Mouse (Mus musculus) MEL (cell line): ENCODE results near the gene Keap1. TPM values are rescaled to one million over a fixed set of nuclear protein-coding genes. Genes with fewer than 3 reads are reported as not detected.
A peak's percentile ranks its signal among the peaks of the same experiment; 100 is the strongest.

Experiments used
- DNase-seq: peaks from one replicate; pipeline ENCODE4 v3.0.0; 2011; ENCODE audit warnings: low read depth, low spot score
- H3K27ac ChIP-seq: 2 replicates; pipeline ENCODE4 v1.5.1; 2012; ENCODE audit warnings: low read depth, mild to moderate bottlenecking, control low read depth, low read length, moderate library complexity; ENCODE audit not compliant: control insufficient read depth
- H3K27me3 ChIP-seq, 2 experiments: fragments of 150-350 bp in 1 of 2; sonication (generic) in 1 of 2; 2 replicates each; pipeline ENCODE4 v1.6.1; 2012; ENCODE audit warnings: low read length in 2 of 2, mild to moderate bottlenecking in 2 of 2, improper control_type of control experiment in 1 of 2, moderate library complexity in 1 of 2; ENCODE audit not compliant: insufficient read depth in 2 of 2, control insufficient read depth in 1 of 2
- H3K36me3 ChIP-seq, 2 experiments: 2 replicates each; pipeline ENCODE4 v1.6.1; 2012 to 2014; ENCODE audit warnings: low read length in 2 of 2, improper control_type of control experiment in 1 of 2, inconsistent platforms in 1 of 2, mild to moderate bottlenecking in 1 of 2; ENCODE audit not compliant: insufficient read depth in 2 of 2, control insufficient read depth in 1 of 2
- H3K4me1 ChIP-seq, 2 experiments: fragments of 150-350 bp in 1 of 2; sonication (generic) in 1 of 2; 2 replicates each; pipeline ENCODE4 v1.6.1; 2012; ENCODE audit warnings: low read length in 2 of 2, improper control_type of control experiment in 1 of 2, mild to moderate bottlenecking in 1 of 2; ENCODE audit not compliant: insufficient read depth in 2 of 2, control insufficient read depth in 1 of 2
- H3K4me3 ChIP-seq, 2 experiments: fragments of 150-350 bp in 1 of 2; sonication (generic) in 1 of 2; 2 replicates each; pipeline ENCODE4 v1.5.1; 2012; ENCODE audit warnings: low read depth in 2 of 2, low read length in 2 of 2, mild to moderate bottlenecking in 2 of 2, moderate library complexity in 2 of 2, control low read depth in 1 of 2, improper control_type of control experiment in 1 of 2; ENCODE audit not compliant: control insufficient read depth in 1 of 2, insufficient read depth in 1 of 2
- H3K79me2 ChIP-seq: 2 replicates; pipeline ENCODE4 v1.6.1; 2012; ENCODE audit warnings: mild to moderate bottlenecking, low read length, moderate library complexity; ENCODE audit not compliant: control insufficient read depth, poor library complexity, insufficient read depth
- H3K9ac ChIP-seq: 2 replicates; pipeline ENCODE4 v1.6.1; 2012; ENCODE audit warnings: low read depth, mild to moderate bottlenecking, control low read depth, low read length, moderate library complexity; ENCODE audit not compliant: control insufficient read depth, poor library complexity, severe bottlenecking
- H3K9me3 ChIP-seq: fragments of 150-350 bp; sonication (generic); replicated peaks from 2 replicates; pipeline ENCODE4 v1.6.1; 2012; ENCODE audit warnings: mild to moderate bottlenecking, low read length, improper control_type of control experiment, moderate library complexity; ENCODE audit not compliant: insufficient read depth
- E2F4 ChIP-seq: IDR thresholded peaks from 2 replicates; pipeline ENCODE4 v1.6.1; 2011; ENCODE audit warnings: low read depth, low read length, improper control_type of control experiment, borderline replicate concordance
- ELF1 ChIP-seq: IDR thresholded peaks from 2 replicates; pipeline ENCODE4 v1.6.1; 2014; ENCODE audit warnings: low read depth, mild to moderate bottlenecking, inconsistent platforms, low read length, improper control_type of control experiment, moderate library complexity
- EP300 ChIP-seq, 2 experiments: IDR thresholded peaks; 2 replicates each; pipeline ENCODE4 v1.6.1; 2011; ENCODE audit warnings: improper control_type of control experiment in 2 of 2, low read length in 2 of 2, low read depth in 1 of 2, mild to moderate bottlenecking in 1 of 2
- MAFK ChIP-seq: IDR thresholded peaks from 2 replicates; pipeline ENCODE4 v1.6.1; 2011; ENCODE audit warnings: low read depth, mild to moderate bottlenecking, low read length, improper control_type of control experiment, borderline replicate concordance
- MAX ChIP-seq: IDR thresholded peaks from 2 replicates; pipeline ENCODE4 v1.6.1; 2011; ENCODE audit warnings: low read length, improper control_type of control experiment
- MEF2A ChIP-seq: IDR thresholded peaks from 2 replicates; pipeline ENCODE4 v1.6.1; 2014; ENCODE audit warnings: low read depth, mild to moderate bottlenecking, inconsistent platforms, low read length, improper control_type of control experiment; ENCODE audit not compliant: poor library complexity, insufficient replicate concordance, severe bottlenecking; ENCODE audit errors: extremely low read depth
- MXI1 ChIP-seq: IDR thresholded peaks from 2 replicates; pipeline ENCODE4 v1.6.1; 2011; ENCODE audit warnings: mild to moderate bottlenecking, low read depth, low read length, improper control_type of control experiment
- MYC ChIP-seq: IDR thresholded peaks from 2 replicates; pipeline ENCODE4 v1.6.1; 2011; ENCODE audit warnings: low read depth, mild to moderate bottlenecking, low read length, improper control_type of control experiment, moderate library complexity
- NELFE ChIP-seq: IDR thresholded peaks from 2 replicates; pipeline ENCODE4 v1.6.1; 2011; ENCODE audit warnings: low read depth, low read length, improper control_type of control experiment
- POLR2A ChIP-seq, 2 experiments: IDR thresholded peaks; 2 replicates each; pipeline ENCODE4 v1.6.1; 2011 to 2012; ENCODE audit warnings: low read length in 2 of 2, mild to moderate bottlenecking in 2 of 2, control low read depth in 1 of 2, improper control_type of control experiment in 1 of 2, low read depth in 1 of 2, moderate library complexity in 1 of 2; ENCODE audit not compliant: control insufficient read depth in 1 of 2, insufficient read depth in 1 of 2, poor library complexity in 1 of 2
- POLR2AphosphoS5 ChIP-seq: IDR thresholded peaks from 2 replicates; pipeline ENCODE4 v1.6.1; 2012; ENCODE audit warnings: low read depth, borderline replicate concordance, mild to moderate bottlenecking, inconsistent platforms, low read length, moderate library complexity, mixed read lengths
- SIN3A ChIP-seq: IDR thresholded peaks from 2 replicates; pipeline ENCODE4 v1.6.1; 2012; ENCODE audit warnings: low read length, improper control_type of control experiment, inconsistent platforms
- TCF12 ChIP-seq: IDR thresholded peaks from 2 replicates; pipeline ENCODE4 v1.6.1; 2014; ENCODE audit warnings: low read depth, mild to moderate bottlenecking, inconsistent platforms, low read length, improper control_type of control experiment, moderate library complexity
- UBTF ChIP-seq: IDR thresholded peaks from 2 replicates; pipeline ENCODE4 v1.6.1; 2012; ENCODE audit warnings: low read depth, mild to moderate bottlenecking, inconsistent platforms, low read length, improper control_type of control experiment, moderate library complexity, borderline replicate concordance; ENCODE audit not compliant: insufficient read depth
- USF1 ChIP-seq: IDR thresholded peaks from 2 replicates; pipeline ENCODE4 v1.6.1; 2014; ENCODE audit warnings: low read depth, mild to moderate bottlenecking, inconsistent platforms, low read length, improper control_type of control experiment, moderate library complexity
- polyA plus RNA-seq, 2 experiments: library from polyadenylated mRNA; stranded (reverse) in 1 of 2; unstranded in 1 of 2; fragments of >175 nt in 1 of 2; fragments of >200 nt in 1 of 2; gene quantifications; 2 replicates each; pipeline versions ENCODE4 v1.2.1 to v1.2.4; 2012; ENCODE audit warnings: low replicate concordance in 2 of 2, low read depth in 1 of 2; ENCODE audit not compliant: insufficient read length in 2 of 2, insufficient read depth in 1 of 2, missing spikeins in 1 of 2
- total RNA-seq: library from RNA; depleted of rRNA; stranded (reverse); fragments of 300-350 nt; gene quantifications from 2 replicates; pipeline ENCODE4 v1.2.3, GENCODE M21; 2012

The Keap1 gene
- total and polyA plus RNA-seq, 3 experiments = 67.5 to 174 (median 171) TPM

- TF ChIP-seq POLR2AphosphoS5 (no peak), MAFK (no peak)
Observed at GRCm38 (mm10) chr9:21250509-21250908, 11.3 kb upstream of the Keap1 start (continued).

- peaks cover 12 to 17% of the 10 kb centered on the region in 2 experiments for H3K4me1 ChIP-seq
- H3K27ac ChIP-seq = no peak overlapping the region
- 0 out of 2 replicates have a peak, but pooled peaks have one; percentile 3 for TF ChIP-seq USF1
- TF ChIP-seq TCF12 = peak; percentile 41; the same call in 1 of the 2 replicates
- no peak for TF ChIP-seq POLR2AphosphoS5
- peak; percentile 35 to 56; a peak in 2 of 4 replicates for TF ChIP-seq EP300 (IDR thresholded peaks at IDR 0.05; ENCODE audit: low read depth in 1 of 2, low read length in 2 of 2)
- TF ChIP-seq NELFE = peak; percentile 4; the same call in 1 of the 2 replicates
- TF ChIP-seq E2F4 = no peak
- 0 out of 2 replicates have a peak, but pooled peaks have one; percentile 13 for TF ChIP-seq MYC
- peak; percentile 74 for TF ChIP-seq MAX
- peak; percentile 9; the same call in 1 of the 2 replicates for TF ChIP-seq ELF1
- peak; percentile 41; the same call in 1 of the 2 replicates for TF ChIP-seq MEF2A
- peak; percentile 92 for TF ChIP-seq MXI1
- TF ChIP-seq UBTF = no peak
- peak; percentile 47; the same call in 1 of the 2 replicates for TF ChIP-seq SIN3A
- TF ChIP-seq POLR2A (IDR thresholded peaks at IDR 0.05; ENCODE audit: control insufficient read depth in 1 of 2, insufficient read depth in 1 of 2, low read depth in 1 of 2, low read length in 2 of 2, poor library complexity in 1 of 2) = 0 out of 4 replicates have a peak, but pooled peaks of 1 of the 2 experiments have one; percentile 30
- 0 out of 4 replicates have a peak overlapping the region, but pooled peaks of 1 of the 2 experiments have one; percentile 6 for H3K4me3 ChIP-seq
- no peaks in the 10 kb centered on the region for H3K79me2 ChIP-seq
- peaks cover 0 to 7% of the 10 kb centered on the region in 2 experiments; a peak in 2 of 4 replicates for H3K36me3 ChIP-seq
- DNase-seq = peak; percentile 83
- 0 out of 2 replicates have a peak overlapping the region, but pooled peaks have one; percentile 1 for H3K9ac ChIP-seq
- no peaks in the 10 kb centered on the region; a peak in 1 of 4 replicates for H3K27me3 ChIP-seq
- H3K9me3 ChIP-seq = no peaks in the 10 kb centered on the region
Observed at GRCm38 (mm10) chr9:21249629-21250508, 10.7 kb upstream of the Keap1 start.

GRCm38 (mm10) chr9:21248326-21248725, 9.2 kb upstream of the Keap1 start, which contains the start of gene S1pr5:
S1pr5 (minus strand) TSS chr9:21248443.
- no peaks in the 10 kb centered on the region for H3K79me2 ChIP-seq
- H3K4me1 ChIP-seq = peaks cover 12 to 17% of the 10 kb centered on the region in 2 experiments
- no peak for TF ChIP-seq UBTF
- 0 out of 4 replicates have a peak, but pooled peaks of 1 of the 2 experiments have one; percentile 5 for TF ChIP-seq POLR2A (IDR thresholded peaks at IDR 0.05; ENCODE audit: control insufficient read depth in 1 of 2, insufficient read depth in 1 of 2, low read depth in 1 of 2, low read length in 2 of 2, poor library complexity in 1 of 2)
- peaks cover 0 to 7% of the 10 kb centered on the region in 2 experiments; a peak in 2 of 4 replicates for H3K36me3 ChIP-seq
- H3K4me3 ChIP-seq = no peak within 1 kb of the TSS
- no peak within 1 kb of the TSS for H3K9ac ChIP-seq
- no peaks in the 10 kb centered on the region for H3K9me3 ChIP-seq
- no peak for DNase-seq
- no peak within 1 kb of the TSS for H3K27ac ChIP-seq
- no peaks in the 10 kb centered on the region; a peak in 1 of 4 replicates for H3K27me3 ChIP-seq
